Mouse (Mus musculus) layer of hippocampus, adult 9-10 months (tissue): ENCODE data around the gene Six3.

Experiments
- DNase-seq: peaks from one replicate; pipeline ENCODE4 v3.0.0; 2022; ENCODE audit warnings: low spot score

The Six3 gene

DNA sequence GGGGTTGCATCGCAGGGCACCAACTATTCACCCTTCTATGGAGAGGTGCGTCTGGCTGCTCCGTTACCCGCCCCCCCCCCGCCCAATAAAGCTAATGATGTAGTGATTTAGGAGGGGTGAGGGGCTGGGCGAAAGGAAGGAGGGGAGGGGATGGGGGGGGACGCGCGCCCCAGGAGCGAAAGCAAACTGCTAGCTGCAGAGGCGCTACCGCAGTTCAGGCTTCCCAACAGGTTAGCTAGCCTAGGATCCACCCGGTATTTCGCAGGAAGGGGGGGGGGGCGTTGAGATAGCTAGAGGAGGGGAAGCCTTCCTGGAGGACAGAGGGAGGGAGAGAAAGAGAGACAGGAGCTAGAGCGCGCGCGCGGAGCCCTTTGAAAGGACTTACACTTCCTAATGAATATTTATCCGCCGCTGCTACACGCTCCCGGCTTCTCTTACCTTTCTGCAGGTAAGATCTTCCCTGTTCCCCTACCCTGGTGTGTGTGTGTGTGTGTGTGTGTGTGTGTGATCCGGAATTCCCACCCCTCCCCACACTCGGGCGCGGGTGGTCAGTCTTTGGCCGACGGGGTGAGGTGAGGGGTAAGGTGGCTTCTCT lies at the start of gene Six3:
Six3 (plus strand) TSS at position 343 of the 595 bp plus-strand sequence.
- no peak for DNase-seq

DNA sequence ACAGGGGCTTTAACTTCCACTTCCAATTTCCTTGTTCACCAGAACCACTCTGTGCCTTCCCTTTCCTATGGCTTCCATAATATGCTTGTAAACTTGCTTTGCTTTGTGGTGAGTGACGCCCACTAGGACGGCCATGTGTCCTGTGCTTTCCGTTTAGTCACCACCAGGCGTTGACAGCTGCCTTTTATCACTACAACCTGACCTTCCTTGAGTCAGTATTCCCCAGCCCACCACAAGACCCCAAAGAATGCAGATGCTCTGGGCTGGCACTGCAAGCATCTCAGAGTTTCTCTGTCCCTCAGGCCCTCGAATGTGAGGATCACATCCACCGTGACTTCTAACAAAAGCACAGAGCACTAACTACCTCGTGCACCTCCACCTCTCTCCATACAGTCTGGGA lies 49.3 kb upstream of the Six3 start:
- no peak for DNase-seq

DNA sequence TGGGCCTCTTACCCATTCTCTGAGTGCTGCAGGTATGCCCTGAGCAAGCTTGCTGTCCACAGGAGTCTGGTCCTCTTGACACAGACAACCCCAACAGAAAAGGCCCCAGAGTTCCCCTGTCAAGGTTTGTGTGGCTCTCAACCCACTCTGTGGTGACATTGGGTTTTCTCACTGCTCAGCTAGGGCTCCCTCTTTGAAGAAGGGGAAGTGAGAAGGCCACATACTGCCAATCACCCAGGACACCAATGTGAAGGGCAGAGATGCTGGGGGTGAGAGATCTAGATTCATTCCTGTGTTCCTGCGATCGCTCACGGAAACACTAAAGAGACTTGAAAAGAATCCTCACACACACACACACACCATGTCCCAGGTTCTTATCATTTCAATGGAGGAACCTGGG lies 39.4 kb upstream of the Six3 start:
- no peak for DNase-seq

DNA sequence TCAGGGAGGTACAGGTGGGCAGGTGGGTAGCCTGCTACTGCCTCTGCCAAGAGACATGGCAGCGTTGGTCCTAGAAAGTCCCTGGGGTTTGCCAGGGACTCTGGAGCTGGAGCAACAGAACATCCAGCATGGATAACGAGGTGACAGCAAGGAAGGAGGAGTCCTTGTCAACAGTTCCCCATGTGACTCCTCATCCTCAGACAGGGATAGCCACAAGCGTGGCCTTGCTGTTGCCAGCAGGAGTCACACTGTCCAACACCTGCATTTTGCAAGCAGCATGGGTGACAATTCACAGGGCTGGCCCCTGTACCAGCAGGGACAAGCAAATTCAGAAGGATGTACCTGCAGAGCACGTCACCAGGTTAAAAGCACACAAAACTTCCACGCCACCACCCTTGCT lies 35.1 kb upstream of the Six3 start:
- DNase-seq: no peak

DNA sequence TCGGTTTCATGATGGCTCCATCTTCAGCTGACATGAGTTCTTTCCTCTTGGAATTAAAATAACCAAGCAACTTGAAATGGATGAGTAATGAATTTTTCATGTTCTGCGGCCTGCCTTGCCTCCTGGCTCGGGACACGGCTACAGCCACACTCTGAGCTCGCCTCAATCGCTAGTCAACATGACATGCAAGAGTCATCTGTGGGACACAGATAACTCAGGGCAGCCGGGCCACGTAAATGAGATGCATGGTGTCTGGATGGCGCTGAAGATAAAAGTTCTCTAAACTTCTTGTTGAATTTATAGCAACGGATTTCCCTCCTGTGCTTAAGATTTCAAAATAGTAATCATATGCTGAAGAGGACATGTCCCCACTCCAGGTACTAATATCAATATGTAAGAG lies 34.1 kb upstream of the Six3 start:
- no peak for DNase-seq

DNA sequence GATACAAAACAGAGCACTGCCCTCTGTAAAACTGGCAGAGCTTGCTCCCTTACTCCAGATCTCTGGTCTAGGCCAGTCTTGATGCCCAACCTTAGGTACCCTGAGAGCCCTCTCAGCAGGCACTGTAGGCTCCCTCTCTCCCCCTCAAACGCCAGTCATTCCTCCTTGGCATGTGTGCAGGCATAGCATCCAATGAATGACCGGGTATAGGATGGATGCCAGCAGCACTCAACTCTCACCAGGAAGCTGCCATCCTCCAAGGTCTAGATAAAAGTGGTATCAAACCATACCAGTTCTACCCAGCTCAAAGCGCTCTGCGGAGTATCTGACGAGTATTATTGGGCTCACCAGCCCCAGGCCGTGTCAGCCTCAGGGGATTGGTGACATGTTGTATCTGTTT lies 33.2 kb upstream of the Six3 start:
- no peak for DNase-seq

DNA sequence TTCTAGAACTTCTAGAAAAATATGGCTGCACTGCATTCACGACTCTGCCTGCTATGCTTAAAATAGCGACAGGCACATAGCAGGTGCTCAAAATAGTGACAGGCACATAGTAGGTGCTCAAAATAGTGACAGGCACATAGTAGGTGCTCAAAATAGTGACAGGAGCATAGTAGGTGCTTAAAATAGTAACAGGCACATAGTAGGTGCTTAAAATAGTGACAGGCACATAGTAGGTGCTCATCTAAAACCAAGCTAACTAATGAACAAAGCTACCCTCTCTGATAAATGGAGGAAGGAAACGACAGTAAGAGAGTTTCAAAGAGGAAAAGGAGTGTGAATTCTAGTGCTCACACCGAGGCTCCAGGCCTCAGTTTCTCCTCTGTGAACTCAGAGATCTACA lies 29.2 kb upstream of the Six3 start:
- DNase-seq: no peak

DNA sequence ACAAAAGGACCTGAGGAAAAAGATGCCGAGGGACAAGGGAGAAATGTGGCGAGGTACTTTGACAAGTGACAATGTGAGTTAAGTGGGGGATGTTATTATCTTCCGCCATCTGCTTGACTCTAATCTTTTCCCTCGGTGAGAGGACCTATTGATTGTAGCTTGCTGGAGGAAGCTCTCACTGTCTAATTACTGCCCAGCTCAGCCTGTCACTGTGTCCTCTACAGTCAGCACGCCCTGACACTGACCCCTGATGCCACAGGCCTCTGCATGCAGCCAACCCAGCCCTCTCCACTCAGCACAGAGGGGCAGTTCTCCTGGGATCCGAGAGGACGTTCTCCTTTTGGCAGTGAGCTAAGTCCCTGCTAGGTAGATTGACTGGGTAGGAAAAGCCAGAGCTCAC lies 28.8 kb upstream of the Six3 start:
- no peak for DNase-seq

DNA sequence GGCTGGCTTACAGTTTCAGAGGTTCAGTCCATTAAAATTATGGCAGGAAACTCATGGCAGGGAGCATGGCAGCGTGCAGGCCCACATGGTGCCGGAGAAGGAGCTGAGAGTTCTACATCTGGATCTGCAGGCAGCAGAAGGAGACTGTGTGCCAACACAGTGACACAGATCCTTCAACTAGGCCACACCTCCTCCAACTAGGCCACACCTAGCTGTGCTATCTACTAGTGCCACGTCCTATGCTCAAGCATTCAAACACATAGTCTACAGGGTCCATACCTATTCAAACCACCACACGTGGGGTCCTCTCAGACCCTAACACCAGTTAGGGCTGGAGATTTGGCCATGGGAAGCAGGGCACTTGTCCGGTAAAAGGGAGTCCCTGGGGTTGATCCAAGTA lies 27.6 kb upstream of the Six3 start:
- no peak for DNase-seq

DNA sequence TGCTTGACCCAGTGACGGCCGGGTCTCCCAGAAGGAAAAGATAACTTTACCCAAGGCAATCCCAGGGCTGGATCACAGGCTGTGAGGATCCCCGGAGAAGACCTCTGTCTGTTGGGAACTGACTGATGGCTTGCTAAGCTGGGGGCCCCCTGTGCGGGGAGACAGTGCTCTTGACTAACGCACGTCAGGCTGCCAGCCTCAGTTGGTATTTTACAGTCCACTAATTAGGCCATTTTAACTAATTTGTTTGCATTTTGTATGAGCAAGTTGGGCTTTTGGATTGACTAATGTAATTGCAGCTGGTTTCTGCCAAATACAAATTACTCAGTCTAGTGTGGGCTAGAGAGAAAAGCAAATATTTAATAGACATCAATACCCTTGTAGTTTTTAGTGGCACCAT lies 21.4 kb upstream of the Six3 start:
- DNase-seq: no peak

DNA sequence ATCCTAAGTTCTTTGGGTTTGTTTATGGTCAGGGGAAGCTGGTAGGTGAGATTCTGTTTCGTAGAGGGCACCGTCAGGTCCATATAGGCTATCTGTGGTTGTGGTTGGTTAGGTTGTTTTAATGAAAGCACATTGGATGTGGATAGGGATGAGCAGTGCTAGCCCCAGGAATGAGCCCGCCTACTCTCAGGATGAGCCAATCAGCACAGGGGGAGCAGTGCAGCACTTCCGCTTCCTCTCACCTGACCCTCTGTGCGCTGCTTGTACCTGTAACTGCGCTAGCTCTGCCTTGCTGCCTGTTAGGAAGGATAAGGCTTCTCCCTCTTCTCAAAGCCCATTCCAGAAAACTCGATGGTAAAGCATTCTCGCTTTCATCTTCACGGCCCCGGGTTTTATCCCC lies 17.6 kb upstream of the Six3 start:
- no peak for DNase-seq

DNA sequence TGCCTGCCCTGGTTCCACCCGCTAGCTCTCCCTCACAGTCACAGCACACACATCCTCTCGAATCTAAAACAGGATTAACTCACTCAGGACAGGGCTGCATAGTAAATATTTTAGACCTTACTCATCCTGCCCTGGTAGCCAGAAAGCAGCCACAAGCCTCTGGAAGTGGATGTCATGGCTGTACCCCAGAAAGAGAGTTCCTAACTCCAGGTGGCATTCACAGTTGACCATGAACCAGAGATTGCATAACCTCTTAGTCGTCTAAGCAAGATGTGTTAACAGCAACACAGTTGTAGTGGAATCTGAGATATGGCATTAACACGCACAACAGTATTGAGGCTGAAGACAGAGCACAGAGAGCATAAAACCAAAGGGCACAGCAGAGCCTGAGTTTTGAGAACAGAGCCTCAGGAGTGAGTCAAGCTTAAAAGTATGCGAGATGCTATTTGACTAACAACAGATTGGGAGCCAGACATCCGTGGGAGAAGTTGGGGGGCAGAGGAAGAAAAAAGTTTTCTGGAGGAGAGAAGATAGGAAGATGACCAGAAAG lies 17.0 kb upstream of the Six3 start:
- DNase-seq: no peak

DNA sequence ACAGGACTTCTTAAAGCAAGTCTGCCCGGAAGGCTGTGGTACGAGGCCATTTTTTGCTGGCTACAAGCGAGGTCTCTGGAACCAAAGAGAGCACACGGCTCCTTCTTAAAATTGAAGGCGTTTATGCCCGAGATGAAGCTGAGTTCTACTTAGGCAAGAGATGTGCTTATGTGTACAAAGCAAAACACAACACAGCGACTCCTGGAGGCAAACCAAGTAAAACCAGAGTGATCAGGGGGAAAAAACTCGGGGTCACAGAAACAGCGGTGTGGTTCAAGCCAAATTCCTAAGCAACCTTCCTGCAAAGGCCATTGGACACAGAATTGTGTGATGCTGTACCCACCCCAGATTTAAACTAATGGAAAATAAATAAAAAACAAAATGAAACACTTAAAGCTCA lies 13.9 kb upstream of the Six3 start:
- no peak for DNase-seq

DNA sequence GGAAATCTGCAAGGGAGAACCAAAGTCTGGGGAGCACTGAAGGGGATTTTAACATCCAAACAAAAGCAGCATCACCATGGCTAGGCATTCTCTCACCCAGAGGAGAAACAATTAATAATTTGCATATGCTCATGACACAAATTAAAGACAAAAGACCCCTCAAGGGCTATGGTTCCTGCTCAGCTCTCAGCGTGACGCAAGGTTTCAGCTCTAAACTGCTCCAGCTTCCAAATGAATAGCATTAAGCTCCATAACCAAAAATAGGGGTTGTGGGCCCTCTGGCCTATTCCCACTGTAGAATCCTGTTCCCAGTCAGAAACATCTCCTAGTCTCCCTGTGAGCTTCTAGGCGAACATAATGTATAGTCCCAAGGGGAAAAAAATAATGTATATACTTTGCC lies 6.9 kb upstream of the Six3 start:
- no peak for DNase-seq

DNA sequence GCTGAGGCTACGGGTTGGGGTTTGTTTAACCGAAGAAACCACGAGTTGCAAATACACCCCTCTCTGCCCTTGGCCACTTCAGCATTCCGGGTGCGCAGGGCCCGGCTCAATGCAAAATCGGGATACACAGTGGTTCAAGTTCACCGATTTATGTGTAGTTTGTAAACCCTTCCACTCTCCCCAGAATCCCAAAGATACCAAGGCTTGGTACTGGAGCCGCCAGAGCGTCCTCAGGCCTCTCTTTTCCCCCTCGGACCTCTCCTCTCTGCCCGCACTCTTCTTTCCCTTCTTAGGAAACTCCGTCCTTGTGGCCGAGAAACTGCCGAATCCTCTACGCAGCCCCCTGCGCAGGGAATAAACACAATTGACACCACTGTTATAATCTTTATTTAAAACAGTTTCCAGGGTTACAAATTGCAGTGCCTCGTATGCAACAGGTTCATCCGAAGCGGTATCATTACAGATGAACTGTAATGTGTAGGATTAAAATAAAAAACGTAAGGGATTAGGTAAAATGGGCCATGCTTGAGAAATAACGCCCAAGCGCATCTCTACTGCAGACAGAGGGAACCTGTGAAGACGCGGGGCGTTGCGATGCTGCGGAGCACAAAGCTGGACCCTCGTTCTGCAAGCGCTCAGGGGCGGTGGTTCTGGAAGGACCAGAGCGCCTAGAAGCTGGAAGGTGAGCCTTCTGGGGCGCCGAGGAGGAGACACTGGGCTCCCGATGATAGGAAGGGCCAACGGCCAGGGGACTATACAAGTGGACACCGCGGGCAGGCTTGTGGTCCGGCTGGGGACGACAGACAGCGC lies 5.6 kb upstream of the Six3 start:
- DNase-seq: no peak

DNA sequence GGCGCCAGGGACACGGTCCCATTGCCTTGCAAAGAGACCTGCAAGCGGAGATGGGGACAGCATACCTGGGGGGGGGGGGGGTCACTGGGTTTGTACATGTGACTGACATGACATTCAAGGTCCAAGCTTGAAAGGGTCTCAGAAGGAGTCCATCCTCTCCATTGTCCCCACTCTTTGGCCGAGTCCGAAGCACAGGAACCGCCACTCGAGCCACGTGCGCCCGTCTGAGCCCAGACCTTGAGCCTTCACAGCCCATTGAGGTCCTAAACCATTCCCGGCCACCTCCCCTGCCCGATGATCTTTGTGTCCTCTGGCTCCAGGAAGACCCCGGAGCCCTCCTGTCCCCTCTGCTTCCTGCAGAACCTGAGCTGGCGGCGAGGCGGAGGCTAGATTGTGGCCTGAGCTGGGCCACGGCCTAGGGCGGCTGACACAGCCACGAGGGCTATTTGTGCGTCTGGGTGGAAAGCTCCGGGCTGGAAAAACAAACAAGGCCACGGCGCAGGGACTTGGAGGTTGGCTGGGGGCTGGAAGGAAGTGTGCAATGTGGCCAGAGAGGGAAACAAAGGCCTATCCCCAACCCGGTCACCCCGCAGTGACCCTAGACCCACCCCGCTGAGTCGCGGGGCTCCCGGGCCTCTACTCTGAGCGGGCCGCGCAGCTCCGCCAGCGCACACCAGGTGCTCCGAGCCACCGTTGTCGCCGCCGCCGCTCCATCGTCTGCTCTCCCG lies 4.9 kb upstream of the Six3 start:
- no peak for DNase-seq

DNA sequence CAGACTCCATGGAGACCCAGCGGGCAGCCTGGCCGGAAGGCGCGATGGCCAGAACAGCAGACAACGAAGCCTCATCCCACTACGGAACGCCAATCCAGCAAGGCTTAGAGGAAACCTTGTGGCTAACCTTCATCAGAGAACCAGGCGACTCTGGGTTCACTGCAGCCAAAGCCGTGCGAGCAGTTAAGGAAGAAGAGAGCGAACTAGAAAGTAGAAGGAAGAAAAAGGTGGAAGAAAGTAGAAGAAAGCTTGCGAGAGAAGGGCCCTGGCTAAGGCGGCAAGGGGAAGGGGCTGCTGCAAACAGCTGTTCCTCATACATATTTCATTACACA lies 4.3 kb upstream of the Six3 start:
- DNase-seq: no peak

DNA sequence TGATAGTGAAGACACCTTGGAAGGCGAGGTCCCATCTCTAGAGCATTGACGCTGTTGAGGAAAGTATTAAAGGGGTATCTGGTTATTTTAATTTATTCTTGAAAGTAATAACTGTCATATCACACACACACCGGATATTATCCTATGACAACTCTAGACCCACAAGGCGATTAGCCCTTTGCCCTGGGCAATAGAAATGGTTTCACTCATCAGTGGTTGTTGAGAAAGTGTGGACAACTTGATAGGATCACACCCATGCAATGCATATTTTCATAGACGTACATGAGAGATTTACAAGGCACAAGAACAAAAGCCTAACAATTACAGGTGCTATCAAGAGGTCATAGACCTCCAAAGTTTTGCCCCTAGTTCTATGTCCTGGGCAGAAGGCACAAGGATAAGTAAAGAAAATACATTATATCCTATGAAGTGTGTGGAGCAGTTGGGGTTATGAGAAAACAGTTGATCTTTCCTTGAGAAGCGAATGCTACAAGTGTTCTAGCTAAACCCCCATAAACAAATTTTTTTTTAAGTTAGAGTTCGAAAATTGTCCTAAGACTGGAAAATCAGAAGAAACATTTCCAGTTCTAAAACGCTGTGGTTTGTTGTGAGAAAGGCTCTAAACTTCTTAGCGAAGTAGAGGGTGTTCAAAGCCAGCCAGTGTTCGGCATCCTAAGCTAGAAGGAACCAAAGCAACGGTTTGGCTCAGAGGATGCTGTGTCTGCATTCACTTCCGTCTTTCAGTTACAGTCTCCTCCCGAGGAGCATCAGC lies 3.6 kb upstream of the Six3 start:
- no peak for DNase-seq

DNA sequence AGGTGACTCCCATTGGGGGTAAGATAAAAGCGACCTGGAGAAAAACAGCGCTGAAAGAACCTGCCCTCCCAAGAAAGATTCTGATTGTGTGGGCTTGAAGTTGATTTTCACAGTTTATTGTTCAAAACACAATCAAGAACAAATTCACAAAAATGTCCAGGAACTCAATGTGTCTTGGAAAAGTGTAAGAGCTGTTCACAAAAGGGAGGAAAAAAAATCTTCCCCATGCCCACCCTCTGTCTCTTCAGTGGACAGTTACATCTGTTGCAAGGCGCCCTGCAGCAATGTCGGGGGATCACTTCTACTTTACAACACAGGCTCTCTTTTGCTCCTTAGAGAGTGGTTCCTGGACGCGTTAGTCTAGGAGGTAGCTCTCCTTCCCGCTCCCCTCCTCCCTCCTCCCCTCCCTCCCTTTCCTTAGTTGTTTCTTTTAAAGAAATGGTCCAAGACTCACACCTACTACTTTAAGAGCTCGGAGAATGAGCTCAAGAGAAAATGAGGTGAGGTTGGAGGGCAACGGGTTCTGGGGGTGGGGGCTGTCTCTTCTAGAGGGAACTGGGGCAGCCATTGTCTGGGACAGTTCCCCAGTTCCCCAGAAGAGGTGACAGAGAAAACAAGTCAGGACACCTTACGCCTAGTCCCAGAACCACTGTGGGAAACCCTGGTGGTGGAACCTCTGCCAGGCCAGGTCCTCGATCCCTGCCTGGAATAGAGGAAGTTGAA lies 2.9 kb upstream of the Six3 start:
- no peak for DNase-seq

DNA sequence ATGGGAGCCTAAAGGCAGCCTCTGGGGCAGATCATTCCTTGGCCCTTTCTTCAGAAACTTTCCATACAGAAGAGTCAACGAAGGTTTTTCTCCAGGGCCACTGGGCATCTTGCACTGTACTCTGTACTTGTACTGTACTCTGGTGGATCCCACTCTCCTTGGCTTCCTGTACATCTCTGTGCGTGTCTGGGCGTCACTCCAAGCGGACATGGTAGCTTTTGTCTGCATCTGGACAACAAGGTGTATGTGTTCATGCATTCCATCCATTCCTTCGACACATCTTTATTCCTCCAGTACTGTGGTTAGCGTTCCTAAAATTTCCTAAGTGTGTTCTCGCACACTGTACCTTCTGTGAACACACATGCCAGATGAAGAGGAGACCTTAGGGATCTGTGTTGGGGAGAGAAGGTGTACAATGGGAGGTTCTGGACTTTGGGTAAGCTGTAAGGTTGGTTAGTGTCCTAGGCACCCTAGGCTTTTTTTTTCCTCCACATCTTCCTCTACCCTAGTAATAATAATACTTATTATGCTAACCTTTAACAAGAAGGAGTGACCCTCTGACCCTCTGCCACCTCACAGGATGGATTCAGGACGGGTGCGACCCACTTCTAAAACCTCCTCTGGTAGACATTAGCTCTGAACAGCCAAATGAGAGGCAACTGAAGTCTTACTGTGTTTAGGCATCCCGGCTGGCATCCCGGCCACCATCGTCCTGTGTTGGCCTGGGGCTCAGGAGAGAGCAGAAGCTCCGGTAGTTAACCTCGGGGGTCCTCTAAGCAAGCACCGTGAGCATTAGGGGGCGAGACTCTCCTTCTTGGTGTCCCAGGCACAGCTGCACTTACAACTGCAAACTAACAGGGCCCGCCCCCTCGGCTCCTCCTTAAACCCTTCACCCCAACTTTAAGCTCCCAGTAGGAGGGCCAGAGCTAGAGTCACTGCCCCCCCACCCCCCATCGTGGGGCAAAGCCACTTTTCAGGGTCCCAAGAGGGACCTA lies 1.6 kb upstream of the Six3 start:
- no peak for DNase-seq
